Mouse (Mus musculus) 3T3-L1 (cell line): ENCODE measurements around the gene Lrrc8b.
A peak's percentile ranks its signal among the peaks of the same experiment; 100 is the strongest.

Source experiments
- DNase-seq: peaks from one replicate; pipeline ENCODE4 v3.0.0-alpha.2; 2015; ENCODE audit warnings: low read depth, low spot score

The Lrrc8b gene

DNA sequence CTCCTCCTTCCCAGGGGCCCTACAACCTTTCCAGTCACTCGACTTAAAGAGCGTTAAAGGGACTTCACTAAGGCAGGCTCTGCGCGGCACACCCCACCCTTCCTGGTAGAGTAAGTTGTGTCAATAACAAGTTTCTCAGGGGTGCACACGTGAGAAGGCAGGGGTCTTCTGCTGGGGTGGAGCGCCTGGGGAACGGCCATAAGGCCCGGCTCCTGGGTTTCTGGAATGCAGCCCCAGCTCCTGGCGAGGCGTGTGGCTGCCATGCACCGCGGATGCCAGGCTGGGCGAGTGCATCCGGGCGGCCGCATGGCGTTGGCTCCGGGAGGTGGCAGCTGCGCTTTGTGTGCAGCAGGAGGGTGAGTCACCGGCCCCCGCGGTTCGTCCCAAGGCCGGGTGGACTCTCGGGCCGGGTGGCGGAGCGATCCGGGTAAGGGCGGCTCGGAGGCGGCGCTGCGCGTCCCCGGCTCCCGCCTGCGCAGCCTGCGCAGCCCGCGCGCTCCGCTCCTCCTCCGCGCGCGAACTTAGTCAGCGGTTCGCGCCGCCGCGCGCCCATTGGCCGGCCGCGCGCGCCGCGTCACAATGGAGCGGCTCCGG lies at the start of gene Lrrc8b:
Gene Lrrc8b, plus strand, starts transcription at position 578 of the 594 bp plus-strand sequence.
- peak; percentile 77 for DNase-seq

DNA sequence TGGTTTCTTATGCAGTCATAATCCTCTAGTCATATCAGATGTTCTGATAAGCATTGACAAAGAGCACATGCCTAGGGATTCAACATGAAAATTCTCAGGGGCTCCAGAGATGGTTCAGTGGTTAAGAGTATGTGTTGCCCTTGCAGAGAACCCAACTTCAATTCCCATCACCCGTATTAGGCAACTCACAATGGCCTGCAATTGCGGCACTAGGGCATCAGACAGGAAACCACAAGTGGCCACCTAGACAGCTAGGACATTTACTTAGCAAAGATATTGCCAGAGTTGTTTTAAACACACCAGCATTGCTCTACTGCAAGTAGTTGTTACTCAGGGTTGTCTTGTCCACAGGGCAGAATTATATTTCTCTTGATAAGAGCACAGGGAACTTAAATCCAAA lies 34.1 kb upstream of the Lrrc8b start:
- DNase-seq = no peak

DNA sequence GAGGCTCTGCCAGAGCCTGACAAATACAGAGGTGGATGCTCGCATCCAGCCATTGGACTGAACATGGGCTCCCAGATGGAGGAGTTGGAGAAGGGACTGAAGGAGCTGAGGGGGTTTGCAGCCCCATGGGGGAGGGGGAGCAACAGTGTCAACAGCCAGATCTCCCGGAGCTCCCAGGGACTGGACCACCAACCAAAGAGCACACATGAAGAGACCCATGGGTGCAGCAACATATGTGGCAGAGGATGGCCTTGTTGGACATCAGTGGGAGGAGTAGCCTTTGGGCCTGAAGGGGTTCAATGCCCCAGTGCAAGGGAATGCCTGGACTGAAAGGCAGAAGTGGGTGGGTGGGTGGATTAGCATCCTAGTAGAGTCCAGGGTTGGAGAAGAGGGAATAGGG lies 25.2 kb upstream of the Lrrc8b start:
- DNase-seq = no peak

DNA sequence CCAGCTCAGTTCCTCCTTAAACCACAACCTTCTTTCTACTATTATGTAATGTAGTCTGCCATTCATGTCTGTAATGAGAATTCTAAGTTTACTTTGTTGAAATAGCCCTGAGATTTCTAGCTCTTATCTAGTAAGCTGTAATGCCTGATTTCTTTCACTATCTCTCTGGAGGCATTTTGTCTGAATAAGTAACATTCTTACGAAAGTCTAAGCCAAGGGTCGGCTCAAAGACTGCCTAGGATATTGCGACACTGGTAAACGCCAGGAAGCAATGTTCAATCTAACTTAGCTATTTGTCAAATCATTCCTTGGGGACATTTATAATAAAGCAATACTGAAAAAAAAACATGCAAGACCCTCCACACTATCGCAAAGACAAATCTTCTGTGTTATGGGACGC lies 21.8 kb upstream of the Lrrc8b start:
- no peak for DNase-seq

DNA sequence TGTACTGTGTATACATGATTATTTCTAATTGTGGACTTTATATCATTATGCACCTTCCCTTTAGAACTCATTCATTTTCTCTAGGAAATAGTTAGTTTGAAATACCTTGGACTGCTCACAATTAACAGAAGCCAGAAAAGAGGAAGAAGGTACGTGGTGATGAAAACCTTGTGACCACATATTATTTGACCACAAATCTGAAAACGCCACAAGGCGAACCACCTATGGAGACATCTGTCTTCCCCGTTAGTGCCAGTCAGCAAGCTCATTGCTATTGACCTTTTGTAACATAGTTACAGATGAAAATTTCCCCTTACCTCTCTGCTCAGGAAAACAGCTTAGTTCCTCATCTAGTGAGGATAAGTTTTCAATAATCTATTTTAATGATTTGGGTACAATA lies 20.4 kb upstream of the Lrrc8b start:
- no peak for DNase-seq

DNA sequence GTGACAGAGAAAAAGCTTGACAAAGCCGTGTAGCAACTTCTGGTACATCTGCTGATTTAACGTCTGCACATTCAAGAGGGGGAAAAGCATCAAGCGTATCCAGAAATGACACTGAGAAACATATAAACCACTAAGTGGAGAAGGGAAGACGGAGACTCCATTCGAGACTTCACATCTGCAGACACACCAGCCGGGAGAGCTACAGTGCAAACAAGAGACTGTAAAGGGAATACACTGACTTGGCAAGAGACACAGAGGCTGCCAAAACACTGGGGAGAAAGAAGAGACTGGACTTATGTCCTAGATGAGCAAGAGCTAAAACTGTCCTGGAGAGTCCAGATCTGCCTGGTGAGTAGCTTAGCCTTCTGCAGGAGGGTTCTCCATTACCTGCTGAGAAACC lies 16.6 kb upstream of the Lrrc8b start:
- DNase-seq = no peak

DNA sequence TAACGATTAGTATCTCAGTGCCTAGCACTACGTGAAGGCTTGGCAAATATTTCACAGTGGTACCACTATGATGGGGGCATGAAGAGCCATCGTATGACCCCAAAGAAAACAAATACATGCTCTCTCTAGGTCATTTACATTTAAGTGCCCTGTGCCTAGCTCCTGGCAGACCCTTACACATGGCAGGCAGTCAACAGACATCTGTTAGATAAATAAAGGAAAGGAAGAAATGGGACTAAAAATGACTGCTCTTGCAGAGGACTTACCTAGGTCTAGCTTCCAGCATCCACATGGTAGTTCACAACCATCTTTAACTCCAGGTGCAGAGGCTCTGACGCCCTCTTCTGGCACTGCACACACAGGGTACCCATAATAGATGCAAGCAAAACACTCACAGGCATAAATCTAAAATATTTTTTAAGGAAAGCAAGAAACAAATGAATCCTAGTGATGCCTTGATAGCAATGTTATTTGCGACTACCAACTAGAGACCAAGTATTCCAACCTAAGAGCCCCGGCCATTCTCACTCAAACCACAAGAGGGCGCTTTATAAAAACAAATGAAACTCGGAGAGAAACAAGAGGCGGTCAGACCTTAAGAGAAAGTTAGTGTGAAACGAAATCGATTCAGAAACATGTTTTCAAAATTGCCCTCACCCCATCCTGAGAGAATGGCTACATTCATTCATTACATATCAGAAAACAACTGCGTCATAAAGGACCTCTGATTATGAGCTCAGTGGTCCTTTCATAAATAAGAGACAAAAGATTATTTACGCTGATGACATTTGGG lies 15.7 kb upstream of the Lrrc8b start:
- DNase-seq = peak; percentile 86

DNA sequence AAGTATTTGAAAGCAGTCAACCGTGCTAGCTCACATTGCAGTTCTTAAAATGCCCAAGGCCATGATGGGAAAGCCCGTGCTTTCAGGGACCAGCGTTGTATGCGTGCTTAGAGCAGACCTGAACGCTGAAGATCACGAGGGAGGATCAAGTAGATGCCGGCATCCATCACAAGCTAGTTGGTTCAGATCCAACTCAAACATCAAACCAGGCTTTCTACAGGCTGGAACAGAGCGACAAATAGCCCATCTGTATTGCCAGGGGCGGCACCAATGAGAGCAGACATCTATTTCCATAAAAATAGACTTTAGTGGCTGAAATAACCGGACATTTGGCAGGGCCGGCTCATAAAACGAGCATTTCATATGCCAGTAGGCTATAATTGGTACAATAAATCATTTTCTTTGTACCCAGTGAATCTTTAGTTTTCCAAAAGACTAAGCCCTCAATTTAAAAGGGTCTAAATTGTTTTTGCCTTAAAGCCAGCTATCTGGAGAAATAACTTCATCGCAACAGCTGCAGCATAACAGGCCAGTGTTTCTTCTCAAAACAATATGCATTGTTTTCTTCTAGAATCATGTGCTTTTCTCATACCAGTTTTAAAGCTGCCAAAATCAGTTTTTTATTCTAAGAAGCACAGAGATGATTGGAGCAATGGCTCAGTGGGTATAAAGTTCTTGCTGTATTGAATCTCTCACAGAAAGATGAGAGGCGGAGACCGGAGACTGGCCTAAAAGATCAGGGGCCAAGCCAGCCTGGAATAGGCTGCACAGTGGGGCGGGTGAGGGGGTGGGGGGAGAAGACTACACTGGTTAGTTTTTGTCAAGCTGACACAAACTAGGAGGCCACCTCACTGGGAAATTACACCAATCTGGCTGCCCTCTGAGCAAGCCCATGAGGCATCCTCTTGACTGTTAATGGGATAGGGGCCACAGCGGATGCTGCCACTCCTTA lies 14.9 kb upstream of the Lrrc8b start:
- DNase-seq = peak; percentile 65

DNA sequence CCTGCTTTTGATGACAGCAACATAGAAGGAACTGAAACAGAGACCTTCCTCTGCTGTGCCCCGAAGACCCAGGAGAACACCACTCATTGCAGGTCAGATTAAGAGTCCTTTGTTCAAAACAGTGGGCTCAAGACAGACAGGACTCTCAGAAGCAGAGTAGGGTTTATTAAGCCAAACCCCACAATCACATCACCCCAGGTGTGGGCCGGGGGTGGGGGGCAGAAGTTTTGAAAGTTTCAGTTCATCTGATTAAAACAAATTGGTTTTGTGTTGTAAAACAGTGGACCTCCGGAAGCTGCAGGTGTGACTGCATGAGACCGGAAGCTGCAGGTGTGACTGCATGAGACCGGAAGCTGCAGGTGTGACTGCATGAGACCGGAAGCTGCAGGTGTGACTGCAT lies 14.0 kb upstream of the Lrrc8b start:
- DNase-seq = no peak

DNA sequence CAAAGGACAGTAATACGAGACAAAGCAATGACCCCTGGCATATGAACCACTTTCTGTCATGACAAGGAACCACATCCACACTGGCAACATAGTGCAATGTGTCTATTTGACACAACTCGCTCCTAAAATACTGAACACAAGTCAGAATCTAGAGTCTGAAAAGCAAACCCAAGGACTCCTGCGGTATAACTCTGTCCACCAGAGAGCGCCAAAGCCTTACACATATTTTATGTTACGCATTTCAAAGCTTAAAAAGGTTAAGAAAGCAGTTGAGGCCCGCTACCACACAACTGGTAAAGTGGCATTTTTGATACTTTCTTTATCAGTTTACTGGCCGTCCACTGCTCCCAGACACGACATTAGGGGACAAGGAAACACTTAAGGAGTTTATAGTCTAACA lies 10.6 kb upstream of the Lrrc8b start:
- DNase-seq = peak; percentile 85

DNA sequence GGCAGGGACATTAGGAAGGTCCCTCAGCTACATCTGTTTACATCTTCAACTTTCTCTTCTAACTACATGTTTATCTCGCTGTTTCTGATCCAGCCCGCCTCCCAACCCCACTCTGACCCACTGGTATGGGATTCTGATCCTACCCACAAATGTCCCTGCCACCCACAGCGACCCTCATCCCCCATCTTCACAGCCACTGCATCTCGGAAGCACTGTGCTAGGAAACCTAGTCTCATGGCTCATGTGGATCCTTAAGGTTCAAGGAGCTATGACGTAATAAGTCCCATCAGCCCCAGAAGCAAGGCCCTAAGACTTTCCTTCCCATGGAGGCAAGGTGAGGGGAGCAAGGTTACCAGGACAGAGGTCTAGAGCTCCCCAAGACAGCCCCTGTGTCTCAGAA lies 7.9 kb upstream of the Lrrc8b start:
- no peak for DNase-seq

DNA sequence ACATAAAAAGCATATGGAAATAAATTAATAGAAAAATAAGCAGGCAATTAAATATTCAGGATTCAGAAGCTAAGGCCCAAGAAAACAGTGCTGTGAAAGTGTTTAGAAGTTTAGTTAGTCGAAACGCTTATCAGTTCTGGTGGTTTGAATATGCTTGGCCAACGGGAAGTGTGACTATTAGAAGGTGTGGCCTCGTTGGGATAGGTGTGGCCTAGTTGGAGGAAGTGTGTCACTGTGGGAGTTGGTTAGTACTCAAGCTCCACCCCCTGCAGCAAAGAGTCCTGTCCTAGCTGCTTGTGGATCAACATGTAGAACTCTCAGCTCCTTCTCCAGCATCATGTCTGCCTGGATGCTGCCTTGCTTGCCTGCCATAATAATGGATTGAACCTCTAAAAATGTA lies 6.5 kb upstream of the Lrrc8b start:
- no peak for DNase-seq

DNA sequence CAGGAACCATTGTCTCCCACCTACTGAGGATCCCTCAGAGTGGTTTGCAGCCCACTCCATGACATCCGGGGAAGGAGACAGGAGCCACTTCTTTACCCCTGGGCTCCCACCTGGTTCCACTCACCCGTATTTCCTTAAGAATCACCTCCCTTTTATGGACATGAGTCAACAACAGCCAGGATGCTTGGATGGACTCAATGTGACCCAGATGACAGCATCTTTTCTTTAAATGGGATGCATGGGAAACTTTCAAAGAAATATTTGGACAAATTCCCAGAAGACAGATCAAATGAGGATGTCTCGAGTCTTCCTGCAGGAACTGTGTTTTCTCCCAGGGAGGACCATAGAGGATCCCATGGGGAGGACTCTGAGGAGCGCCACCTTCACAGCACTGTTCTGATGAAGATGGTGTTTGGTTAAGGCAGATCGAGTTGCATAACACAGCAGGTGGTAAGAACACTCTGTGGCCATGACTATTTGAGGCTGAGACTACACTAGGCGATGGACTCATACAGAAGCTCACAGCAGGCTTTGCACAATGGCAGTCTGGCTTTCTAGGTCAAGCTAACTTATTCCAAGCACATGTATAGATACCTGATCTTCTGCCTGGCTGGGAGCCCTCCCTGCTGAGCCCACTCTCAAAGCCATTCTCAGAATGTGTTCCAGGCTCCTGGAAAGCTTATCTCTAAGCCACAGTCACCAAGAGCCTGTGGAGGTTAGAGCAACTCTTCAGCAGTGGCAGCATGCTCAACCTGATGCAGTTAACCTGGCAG lies 4.9 kb upstream of the Lrrc8b start:
- peak; percentile 35 for DNase-seq

DNA sequence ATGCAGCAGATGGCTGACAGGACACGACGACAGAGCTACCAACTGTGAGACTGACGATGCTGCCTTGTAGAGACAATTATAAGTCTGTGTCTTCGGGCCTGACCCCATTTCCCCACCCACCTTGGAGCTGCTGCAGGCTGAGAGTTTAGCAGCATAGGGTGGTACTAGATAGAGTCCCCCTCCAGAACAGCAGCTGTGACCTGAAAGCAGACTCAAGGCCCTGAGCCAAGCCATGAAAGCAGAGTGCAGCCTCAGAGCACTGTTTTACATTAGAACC lies 4.3 kb upstream of the Lrrc8b start:
- DNase-seq = no peak

DNA sequence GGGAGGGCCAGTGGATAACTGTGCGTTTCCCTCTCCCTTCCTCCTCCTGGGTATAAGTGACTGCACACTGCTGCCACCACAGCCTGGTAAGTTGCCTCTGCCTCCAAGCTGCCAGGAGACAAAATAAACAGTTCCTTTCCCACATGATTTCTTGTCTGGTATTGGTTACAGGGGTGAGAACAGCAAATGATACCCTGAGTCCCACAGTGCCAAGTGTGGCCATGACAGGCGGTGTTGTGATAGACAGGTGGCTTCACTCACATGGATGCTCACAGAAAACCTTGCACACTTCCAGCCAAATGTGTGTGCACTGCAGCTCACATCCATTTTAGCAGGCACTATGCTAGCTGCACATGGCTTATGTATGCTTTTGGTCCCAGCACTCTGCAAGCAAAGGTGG lies 3.8 kb upstream of the Lrrc8b start:
- DNase-seq = no peak

DNA sequence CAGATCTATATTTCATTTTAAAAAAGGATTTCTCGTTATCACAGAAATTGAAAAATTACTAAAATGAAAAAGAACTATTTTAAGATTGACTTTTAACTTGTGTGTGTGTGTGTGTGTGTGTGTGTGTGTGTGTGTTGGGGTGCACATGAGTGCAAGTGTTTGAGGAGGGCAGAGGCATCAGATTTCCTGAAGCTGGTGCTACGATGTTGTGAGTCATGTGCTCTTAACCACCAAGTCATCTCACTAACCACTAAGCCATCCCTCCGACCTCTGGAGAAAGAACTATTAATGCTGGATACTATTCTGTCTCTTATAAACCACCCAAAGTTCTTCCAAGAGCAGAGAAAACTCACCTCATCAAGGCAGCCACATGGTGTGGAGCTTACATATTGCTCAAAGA lies 2.9 kb upstream of the Lrrc8b start:
- DNase-seq = peak; percentile 44

DNA sequence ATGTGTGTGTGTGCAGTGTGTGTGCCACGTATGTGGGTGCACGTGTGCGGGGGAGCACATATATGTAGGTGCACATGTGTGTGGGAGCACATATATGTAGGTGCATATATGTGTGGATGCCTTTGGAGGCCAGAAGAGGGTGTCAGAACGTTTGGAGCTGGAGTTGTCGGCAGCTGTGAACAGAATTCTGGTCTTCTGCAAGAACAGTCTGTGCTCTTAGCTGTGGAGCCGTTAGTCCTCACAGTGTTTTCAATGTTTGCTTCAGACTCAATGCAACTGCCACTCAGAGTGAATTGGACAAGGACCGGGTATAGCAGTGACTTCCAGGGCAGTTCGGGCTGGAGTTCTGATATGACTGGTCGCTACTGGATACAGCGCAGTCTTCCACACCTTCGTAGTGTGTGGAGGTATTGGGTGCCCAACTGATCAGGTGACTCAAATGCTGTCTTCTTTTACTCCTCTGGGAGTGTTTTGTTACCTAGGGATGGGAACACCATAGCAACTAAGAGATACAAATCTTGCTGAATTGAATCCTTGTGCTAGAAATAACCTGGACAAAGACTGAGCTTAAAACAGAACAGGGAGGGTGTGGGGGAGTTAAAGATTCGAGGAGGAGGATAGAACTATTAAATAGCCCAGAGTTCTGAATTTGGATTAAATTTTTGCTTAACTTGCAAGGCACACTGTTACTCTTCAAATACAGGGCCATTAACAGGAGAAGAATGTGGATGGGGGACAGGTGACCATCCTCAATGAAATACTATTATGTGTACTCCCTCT lies 1.0 kb upstream of the Lrrc8b start:
- no peak for DNase-seq

DNA sequence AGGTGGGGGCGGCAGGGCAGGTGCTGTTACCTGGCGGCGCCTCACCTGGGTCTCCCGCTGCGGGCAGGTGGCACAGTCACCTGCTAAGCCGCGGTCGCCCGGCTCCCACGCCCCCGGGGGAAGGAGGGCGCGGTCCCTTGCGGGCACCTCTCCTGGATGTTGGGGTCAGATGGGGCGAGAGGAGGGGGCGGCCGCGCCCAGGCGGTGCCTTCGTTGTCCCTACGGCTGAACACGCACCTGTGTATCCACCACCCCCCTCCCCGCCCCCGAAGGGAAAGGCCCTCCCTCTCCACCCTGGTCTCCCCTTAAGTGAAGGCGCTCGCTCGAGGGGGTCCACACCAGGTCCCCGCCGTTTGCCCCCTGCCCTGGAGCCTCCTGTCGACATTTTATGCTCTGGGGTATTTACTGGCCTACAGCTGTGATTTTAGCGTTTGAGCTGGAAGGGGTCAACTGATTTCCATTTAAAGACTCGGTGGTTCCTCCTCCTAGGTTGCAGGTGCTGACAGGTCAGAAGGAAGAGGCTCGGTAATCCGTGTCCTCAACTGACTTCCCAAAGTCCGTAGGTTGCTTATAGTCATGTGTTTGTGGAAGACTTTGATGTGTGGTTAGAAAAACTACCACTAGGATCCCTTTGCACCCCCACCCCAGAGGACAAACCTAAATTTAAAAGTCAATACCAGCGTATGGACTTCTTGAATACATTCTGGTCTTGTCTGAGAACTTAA lies 538 bp downstream of the Lrrc8b start:
- no peak for DNase-seq

DNA sequence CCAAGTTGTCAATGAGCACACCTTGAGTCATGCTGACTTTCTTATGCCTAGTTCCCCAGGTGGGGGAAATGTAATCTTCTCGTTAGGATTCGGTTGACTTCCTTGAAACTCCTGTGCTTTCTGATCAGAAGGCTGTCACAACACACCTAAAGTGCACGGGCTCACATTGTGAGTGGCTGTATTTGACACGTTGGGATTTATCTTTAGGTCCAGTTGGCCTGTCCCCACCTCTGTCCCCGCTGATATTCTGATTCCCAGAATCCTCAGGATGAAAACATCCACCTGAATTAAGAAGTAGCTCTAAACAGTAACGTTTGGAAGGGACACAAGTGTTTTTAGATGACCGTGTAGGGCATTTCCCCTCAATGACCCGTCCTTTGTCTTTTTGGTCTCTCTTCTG lies 1.6 kb downstream of the Lrrc8b start:
- no peak for DNase-seq

DNA sequence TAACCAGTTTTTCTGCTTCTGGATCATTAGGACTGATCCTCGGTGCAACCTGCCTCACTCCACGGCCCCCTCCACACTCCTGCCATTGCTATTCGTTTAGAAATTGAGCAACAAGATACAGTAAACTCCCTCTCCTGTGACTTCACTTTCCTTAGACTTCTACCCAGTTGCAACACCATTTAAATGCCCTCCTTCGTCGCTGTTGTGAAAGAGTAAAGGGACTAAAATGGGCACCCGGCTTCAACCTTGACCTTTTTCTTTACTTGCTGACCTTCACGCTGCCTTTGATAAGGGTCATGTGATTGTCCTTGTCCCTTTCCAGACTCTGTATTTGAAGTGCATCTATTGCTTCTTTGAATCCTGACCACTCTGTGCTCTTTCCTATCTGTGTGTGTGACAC lies 2.8 kb downstream of the Lrrc8b start:
- no peak for DNase-seq
